Mouse (Mus musculus) mesoderm, embryonic 11.5 days (tissue): ENCODE measurements at regions not wholly inside any gene's neighbourhood (a gene's known extent, or its start where the extent isn't known, plus 50 kb on each side); places are given as distances from the start of the nearest gene placed in this dataset.

Experiments
- DNase-seq: peaks from one replicate; pipeline ENCODE4 v3.0.0-alpha.2; 2012; ENCODE audit warnings: low read depth, low spot score

GRCm38 (mm10) chr14:58691129-58691828, 451.4 kb downstream of the 1700129C05Rik start:
- no peak for DNase-seq

- no peak for DNase-seq
Observed at GRCm38 (mm10) chr14:58687814-58688213, 454.9 kb downstream of the 1700129C05Rik start.

GRCm38 (mm10) chr14:58678781-58679180, 463.9 kb downstream of the 1700129C05Rik start:
- DNase-seq, result no peak

GRCm38 (mm10) chr14:58678126-58678656, 464.5 kb downstream of the 1700129C05Rik start:
- DNase-seq, result no peak

- no peak for DNase-seq
Observed at GRCm38 (mm10) chr14:58675146-58675545, 467.5 kb downstream of the 1700129C05Rik start.

- DNase-seq, result no peak
Observed at GRCm38 (mm10) chr14:58663946-58664345, 478.7 kb downstream of the 1700129C05Rik start.

- no peak for DNase-seq
Observed at GRCm38 (mm10) chr14:58662601-58663000, 480.1 kb downstream of the 1700129C05Rik start.

- no peak for DNase-seq
Observed at GRCm38 (mm10) chr14:58661416-58661815, 481.3 kb downstream of the 1700129C05Rik start.

GRCm38 (mm10) chr14:58657263-58657662, 485.4 kb downstream of the 1700129C05Rik start:
- no peak for DNase-seq

GRCm38 (mm10) chr14:58656935-58657238, 485.8 kb downstream of the 1700129C05Rik start:
- no peak for DNase-seq

- no peak for DNase-seq
Observed at GRCm38 (mm10) chr14:58656212-58656934, 486.3 kb downstream of the 1700129C05Rik start.

GRCm38 (mm10) chr14:58653026-58653425, 489.7 kb downstream of the 1700129C05Rik start:
- no peak for DNase-seq

GRCm38 (mm10) chr14:58652004-58652403, 490.7 kb downstream of the 1700129C05Rik start:
- DNase-seq, result no peak

- DNase-seq, result no peak
Observed at GRCm38 (mm10) chr14:58651210-58651609, 491.5 kb downstream of the 1700129C05Rik start.

- DNase-seq, result peak; percentile 60
Observed at GRCm38 (mm10) chr14:58638337-58638696, 504.4 kb downstream of the 1700129C05Rik start.

GRCm38 (mm10) chr14:58637405-58638336, 505.0 kb downstream of the 1700129C05Rik start:
- no peak for DNase-seq

GRCm38 (mm10) chr14:58631221-58631620, 511.5 kb downstream of the 1700129C05Rik start:
- DNase-seq, result peak; percentile 43

- DNase-seq, result no peak
Observed at GRCm38 (mm10) chr14:58628266-58628665, 514.4 kb downstream of the 1700129C05Rik start.

- DNase-seq, result no peak
Observed at GRCm38 (mm10) chr14:58626506-58627256, 516.0 kb downstream of the 1700129C05Rik start.

- no peak for DNase-seq
Observed at GRCm38 (mm10) chr14:58620186-58620585, 522.5 kb downstream of the 1700129C05Rik start.

- DNase-seq, result peak; percentile 26
Observed at GRCm38 (mm10) chr14:58617656-58618055, 525.0 kb downstream of the 1700129C05Rik start.
